Mouse (Mus musculus) gastrocnemius, postnatal 14 days (tissue): ENCODE measurements around the gene Shd. TPM values are rescaled to one million over a fixed set of nuclear protein-coding genes. Genes with fewer than 3 reads are reported as not detected.
A peak's percentile ranks its signal among the peaks of the same experiment; 100 is the strongest.
"Not testable (repeated sequence)": the region's sequence is repeated elsewhere in the genome, so short reads cannot be mapped to it uniquely, and the experiment has no call there.

Source experiments
- DNase-seq: peaks from one replicate; pipeline ENCODE4 v3.0.0; 2021; ENCODE audit warnings: mixed read lengths
- intact Hi-C: fragments of 180-260 bp; cut with DNase I; formaldehyde crosslinking; loops from one replicate; pipeline ENCODE4 v1.15.1; 2025; ENCODE audit warnings: low total_unique reads
- long read RNA-seq, 2 experiments: library from polyadenylated mRNA; stranded (forward); transcript quantifications; one replicate each; pipeline ENCODE4 v2.0.0; 2021
- total RNA-seq, 2 experiments: library from RNA; stranded (reverse); gene quantifications; 2 replicates each; pipeline ENCODE4 v1.2.3; 2021

Gene Shd
- under 1 TPM; 0.31 to 0.62 TPM for total RNA-seq
- long read RNA-seq, experiment 1, result 0 reads
- long read RNA-seq, experiment 2, partial matches to known transcripts, result 0 of 1 reads
- long read RNA-seq, experiment 2, other reads (novel, unspliced or antisense), result 0 of 1 reads

DNA sequence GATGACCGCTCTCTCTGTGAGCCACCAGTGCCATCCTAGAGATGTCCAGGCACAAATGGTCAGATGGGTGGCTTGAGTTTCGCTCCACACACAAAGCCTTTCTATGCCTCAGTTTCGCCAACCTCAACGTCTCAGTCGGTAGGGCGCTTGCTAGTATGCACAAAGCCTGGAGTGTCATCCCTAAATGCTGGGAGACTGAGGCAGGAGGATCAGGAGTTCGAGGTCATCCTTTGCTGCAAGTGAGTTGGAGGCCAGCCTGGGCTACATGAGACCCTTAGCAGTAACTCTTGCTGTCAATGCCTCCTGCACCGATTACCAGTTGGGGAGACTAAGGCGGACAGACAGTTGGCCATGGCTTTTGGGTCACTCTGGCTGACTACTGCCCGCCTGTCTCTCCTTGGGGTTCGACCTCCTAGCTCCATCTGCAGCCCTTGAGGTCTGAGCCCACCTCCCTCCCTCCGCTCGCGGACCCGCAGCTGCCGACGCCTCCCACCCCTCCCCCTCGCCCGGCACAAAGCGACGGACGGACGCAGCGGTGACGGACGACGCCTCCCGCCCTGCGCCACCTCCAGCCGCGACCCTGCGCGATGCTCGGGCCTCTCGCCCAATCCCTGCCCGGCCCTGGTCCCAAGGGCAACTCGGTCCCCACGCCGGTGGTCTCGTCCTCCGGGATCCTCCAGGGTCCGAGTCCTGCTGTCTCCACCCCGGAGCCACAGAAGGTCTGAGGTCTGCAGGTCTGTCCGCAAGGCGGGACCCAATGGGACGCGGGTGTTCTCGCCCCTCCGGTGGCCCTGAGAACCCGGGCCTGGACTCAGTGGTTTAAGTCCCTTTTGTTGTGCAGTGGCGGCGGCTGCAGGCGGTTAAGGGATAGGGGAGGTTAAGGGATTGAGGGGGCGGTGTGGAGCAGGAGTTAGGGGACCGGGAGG is at the start of gene Shd:
Shd (plus strand) TSS at position 502 of the 926 bp plus-strand sequence.
- no peak for DNase-seq
- intact Hi-C loops, result no loop called here

DNA sequence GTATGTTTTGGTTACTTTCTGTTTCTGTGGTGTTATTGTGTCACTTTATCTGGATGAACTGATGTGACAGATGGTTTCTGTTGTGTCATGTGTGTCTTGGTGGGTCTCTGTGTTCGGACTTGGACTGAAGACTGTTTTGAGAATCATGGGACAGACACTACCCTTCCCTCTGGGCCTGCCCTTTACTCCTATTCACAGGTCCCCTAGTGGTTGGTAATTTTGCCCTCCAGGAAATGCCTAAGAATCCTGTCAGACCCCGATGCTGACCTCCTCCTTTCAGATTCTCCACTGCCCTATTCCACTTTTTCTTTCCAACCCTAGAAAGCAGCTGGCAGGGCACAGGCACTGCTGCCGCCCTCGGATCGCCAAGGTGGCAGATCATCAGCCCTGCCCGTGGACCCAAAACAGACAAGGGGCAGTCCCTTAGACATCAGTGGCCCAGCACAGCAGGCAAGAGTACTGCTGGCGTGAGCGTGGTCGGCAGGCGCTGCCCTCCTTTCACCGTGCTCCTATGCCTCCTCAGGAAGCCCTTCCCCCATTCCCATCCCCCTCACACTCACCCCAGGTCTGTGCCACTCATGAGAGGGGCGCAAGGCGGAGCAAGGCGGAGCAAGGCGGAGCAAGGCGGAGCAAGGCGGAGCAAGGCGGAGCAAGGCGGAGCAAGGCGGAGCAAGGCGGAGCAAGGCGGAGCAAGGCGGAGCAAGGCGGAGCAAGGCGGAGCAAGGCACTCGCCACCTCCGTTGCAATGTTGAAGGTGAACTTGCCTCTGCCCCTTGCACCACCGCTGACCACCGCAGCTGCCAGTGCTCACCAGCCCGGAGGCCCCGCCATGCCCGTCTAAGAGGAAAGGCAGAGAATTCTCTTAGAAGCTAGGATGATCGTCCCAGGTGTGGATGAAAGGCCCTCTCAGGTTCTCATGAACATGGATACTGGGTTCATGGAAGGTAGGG is 38.4 kb upstream of the Shd start:
- intact Hi-C loops, result no loop called here
- DNase-seq, result no peak

DNA sequence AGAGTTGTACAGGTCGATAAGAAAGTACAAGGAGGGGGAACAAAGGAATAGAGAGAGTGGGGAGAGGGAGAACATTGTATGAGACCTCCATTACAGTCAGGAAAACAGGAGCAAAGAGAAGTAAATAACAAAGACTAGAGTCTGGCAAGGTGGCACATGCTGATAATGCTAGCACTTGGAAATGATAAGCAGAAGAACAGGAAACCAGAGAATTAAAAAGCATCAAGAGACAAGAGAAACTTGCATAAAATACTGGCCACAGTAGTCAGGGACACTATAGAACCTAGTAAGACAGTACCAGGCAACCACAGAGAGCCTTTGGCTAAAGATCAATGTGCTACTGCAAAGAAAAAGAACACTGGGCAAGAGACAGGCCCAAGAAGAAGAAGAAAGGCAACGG is 37.6 kb upstream of the Shd start:
- intact Hi-C loops, result no loop called here
- no peak for DNase-seq

DNA sequence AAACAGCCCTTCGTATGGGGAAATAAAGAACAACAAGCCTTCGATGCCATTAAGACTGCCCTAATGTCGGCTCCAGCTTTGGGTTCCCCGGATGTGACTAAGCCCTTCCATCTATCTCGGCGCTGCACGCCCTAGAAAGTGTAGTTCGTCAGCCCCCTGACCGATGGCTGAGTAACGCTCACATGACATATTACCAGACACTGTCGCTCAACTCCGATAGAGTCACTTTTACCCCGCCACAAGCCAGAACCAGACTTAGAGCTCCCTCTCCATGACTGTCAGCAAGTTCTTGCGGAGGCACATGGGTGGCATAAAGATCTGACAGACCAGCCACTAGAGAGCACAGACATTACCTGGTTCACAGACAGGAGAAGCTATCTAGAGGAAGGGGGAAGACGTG is 37.1 kb upstream of the Shd start:
- DNase-seq, result no peak
- intact Hi-C loops, result no loop called here

DNA sequence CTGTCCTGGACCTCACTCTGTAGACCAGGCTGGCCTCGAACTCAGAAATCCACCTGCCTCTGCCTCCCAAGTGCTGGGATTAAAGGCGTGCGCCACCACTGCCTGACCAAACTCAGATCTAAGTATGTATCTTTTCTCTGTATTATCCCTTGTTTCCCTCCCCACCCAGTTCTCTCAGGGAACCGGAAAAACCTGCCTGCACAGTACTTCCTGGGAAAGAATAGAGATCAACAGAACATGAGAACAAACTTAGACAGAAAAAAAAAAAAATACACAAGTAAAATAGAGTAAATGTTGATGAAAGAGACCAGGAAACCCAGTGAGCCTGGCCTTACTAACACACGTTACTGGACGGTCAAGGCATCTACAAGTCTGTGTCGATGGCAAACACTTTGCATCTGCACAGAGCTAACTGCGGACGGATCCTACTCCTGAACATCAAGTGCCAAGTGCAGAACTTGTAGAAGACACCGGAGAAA is 25.8 kb upstream of the Shd start:
- intact Hi-C loops, DNase-seq: not testable (repeated sequence)

DNA sequence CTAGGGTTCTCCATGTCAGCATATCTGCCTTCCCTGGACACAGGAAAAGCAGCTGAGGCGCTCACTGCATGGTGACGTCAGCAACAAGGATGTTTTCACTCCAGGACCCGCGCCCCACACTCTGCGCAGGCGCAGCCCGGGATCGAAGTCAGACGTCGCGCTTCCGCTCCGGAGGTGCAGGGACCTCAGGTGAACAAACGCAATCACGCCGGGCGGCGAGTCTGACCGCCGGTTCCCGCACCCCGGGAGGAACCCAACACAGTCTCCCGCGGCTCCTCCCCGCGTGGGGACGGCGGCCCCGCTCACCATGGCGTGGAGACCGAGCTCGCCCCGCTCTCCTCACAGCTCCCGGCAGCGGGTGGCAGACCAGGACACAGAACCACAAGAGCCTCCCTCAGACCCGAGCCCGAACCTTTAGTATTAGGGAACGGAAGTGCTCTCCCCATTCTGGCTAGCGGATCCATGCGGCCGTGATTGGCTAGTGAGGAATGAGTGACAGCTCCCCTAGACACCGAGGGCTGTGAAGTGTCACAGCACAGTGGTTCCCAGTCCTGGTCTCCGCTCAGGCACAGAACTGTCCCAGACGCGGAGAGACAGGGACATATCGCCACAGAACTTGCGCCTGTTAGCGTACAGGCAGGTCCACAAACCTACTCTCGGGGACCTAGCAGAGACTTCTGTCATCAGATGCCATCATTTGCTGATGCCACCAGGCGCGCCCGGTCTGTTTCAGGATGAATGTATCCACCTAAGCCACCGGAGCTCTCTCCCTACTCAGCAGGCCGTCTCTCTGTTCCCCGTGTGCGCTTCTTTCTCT is 25.2 kb upstream of the Shd start:
- intact Hi-C loops, result not testable (repeated sequence)
- peak; percentile 92 for DNase-seq

DNA sequence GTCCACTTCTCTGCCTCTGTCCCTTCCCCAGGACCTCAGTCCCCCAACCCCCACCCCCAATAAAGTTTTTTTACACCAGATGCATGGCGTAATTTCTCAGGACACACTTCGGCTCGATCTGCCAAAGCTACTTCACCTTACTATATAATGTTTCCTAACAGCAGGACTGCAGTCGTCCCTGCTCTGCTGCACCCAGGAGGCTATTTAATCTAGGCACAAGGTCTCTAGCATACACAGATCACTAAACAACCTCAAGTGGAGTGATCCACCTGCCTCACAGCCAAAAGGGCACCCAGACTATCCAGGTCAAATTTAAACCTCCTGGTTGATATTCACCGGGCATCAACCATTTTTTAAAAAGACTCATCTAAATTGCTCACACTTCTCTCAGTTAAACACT is 24.6 kb upstream of the Shd start:
- no peak for DNase-seq
- intact Hi-C loops, result no loop called here

DNA sequence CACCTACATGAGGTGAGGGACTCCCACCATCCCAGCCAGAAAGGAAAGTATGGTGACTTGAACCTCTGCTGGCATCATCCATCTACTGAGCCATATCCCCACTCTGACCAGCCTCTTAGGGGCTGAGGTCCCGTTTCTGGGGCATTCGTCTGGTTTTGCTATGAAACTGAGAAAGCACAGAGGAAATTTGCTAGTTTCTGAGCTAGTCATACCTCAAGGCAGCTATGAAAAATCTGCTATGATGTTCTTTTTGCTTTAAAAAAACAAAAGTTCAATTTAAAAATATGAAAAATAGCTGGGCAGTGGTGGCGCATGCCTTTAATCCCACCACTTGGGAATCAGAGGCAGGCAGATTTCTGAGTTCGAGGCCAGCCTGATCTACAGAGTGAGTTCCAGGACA is 21.6 kb upstream of the Shd start:
- DNase-seq, result no peak
- intact Hi-C loops, result no loop called here

DNA sequence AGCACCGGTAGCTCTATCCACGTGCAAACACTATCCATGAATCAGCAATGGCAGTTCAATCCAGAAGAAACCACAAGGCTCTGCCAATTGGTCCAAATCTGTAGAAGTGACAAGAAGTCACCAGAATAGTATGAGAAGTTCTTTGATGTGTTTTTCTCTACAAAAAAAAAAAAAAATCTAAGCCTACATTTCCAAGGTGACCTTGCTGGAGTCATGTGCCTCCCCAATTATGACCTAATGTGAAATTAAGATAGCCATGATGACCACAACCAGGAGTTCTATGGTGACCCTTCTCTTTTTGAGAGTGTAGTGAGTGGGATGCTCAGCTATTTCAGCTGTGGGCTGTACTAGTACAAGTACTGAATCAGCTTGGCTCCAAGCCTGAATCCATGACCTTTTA is 20.9 kb upstream of the Shd start, which contains the start of gene Zfp119b:
Zfp119b (minus strand) TSS at position 101 of the 400 bp plus-strand sequence.
- DNase-seq, result no peak
- intact Hi-C loops, result no loop called here

DNA sequence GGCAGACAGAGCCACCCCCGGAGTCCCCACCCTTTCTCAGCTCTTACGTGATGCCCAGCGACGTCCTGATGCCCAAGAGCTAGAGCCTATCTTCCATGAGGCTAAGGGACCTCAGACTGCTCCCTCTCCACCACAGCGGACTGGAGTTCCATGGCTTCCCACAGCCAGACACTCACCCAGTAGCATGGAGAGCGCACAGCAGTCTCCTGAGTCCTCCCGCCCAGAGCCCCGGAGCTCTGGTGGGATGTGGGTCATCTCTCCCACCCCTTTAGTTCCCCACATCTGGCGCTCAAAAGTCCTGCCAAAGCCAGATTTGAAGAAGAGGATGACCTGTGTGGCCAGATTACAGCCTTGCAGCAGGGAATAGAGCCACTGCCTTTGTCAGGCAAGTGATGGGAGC is 19.7 kb upstream of the Shd start:
- no peak for DNase-seq
- intact Hi-C loops, result no loop called here

DNA sequence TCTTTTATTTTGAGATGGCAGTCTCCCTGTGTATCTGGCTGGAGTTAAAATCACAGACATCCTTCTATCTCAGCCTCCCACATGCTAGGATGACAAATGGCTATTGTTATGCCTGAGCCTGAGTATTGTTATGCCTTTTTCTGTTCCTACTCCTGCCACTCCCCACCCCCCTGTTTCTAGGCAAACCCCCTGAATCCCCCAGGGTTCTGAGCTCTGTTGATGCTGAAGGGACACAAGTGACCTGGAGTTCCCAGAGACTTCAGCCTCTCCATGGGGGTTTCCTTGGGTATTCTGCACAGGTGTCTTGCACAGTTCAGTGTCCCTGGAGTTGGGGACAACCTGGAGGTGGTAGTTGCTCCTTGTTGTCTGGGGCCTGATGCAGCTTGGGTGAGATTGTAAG is 18.2 kb upstream of the Shd start:
- intact Hi-C loops, result no loop called here
- DNase-seq, result no peak

DNA sequence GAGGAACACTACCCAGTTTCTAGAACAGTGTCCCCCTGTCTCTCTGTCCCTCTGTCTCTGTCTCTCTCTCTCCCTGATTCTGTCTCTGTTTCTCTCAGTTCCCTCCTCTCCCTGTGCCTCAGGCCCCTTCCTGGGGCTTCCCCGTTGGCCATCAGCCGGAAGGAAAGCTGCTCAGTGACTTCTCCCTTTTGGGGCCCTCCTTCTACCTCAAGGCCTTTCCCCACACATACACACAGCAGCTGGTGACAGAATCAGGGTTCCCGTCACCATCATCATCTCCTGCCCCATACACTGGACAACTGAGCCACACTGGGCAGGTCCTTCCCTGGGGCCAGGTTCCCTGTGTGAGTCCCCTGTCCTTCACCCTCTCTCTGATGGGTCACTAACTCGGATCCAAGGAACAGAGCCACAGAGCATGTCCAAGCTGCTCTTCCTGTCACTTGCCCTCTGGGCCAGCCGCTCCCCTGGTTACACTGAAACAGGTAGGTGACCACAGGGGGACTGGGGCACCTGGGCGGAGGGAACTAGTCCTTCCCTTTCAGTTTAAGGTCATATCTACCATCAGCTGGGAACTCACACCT is 17.7 kb upstream of the Shd start, which contains the start of gene Ebi3:
Ebi3 (plus strand) TSS at position 194 of the 581 bp plus-strand sequence.
- no peak for DNase-seq
- intact Hi-C loops, result no loop called here

DNA sequence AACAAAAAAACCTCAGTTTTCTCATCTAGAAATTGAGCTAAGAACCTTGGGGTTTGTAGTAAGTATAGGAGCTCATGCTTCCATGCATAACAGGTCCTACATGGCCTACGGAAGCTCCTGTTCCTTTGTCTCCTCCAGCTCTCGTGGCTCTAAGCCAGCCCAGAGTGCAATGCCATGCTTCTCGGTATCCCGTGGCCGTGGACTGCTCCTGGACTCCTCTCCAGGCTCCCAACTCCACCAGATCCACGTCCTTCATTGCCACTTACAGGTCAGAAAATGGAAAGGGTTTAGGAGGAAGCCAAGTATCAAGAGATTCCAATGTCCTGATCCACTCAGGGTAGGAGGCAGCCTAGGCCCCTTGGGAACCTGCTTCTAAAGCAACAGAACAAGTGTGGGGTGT is 16.5 kb upstream of the Shd start:
- no peak for DNase-seq
- intact Hi-C loops, result no loop called here

DNA sequence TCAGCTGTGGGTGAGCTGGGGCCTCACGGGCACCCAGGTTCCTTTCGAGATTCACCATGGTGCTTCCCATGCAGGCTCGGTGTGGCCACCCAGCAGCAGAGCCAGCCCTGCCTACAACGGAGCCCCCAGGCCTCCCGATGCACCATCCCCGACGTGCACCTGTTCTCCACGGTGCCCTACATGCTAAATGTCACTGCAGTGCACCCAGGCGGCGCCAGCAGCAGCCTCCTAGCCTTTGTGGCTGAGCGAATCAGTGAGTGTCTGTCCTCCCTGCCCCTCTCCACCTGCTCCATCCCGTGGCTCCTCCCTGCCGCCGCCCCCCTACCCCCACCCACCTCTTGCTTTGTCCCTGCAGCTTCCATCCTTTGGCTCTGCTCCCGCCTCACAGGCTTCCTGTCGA is 16.0 kb upstream of the Shd start:
- intact Hi-C loops, result no loop called here
- no peak for DNase-seq

DNA sequence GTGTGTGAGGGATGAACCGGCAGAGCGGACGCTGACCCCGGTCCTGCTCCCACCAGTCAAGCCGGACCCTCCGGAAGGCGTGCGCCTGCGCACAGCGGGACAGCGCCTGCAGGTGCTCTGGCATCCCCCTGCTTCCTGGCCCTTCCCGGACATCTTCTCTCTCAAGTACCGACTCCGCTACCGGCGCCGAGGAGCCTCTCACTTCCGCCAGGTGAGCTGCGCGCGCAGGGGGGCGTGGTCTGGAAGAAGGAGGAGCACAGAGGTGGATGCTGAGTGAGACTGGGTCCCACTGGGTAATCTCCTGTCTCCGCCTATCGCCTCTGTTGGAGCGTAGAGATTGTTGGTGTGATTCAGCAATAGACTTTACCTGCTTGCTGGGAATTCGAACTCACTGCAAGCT is 14.1 kb upstream of the Shd start:
- no peak for DNase-seq

DNA sequence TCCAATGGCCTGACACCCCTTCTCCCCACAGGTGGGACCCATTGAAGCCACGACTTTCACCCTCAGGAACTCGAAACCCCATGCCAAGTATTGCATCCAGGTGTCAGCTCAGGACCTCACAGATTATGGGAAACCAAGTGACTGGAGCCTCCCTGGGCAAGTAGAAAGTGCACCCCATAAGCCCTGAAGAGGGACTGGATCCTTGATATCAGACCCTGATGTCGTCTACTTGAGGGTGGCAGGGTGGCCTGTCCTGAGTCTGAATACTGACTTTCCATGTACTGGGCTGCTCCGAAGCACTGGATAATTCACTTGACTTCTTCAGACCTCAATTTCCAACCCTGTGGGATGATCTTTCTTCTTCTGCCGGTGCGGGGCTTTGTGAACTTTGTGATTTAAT is 13.7 kb upstream of the Shd start:
- no peak for DNase-seq
- intact Hi-C loops, result no loop called here

More for the DNA sequence above, 14.1 kb upstream of the Shd start:
- intact Hi-C loops, result no loop called here

DNA sequence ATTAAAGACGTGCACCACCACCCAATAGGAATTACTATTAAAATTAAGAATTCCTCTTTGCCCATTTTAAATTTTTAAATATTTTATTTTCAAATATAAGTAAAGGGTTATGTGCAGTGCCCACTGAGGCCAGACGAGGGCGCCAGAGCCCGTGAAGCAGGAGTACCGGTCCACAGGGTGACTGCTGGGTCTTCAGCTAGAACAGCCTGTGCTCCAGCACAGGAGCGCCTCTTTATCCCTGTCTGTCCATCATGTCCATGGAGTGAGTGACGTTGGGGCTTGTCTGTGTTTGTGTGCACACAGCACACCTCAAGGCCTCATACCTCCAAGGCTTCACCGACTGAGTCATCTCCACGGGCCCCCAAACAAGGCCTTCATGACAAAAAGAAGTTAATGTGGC is 13.1 kb upstream of the Shd start:
- peak; percentile 73 for DNase-seq

DNA sequence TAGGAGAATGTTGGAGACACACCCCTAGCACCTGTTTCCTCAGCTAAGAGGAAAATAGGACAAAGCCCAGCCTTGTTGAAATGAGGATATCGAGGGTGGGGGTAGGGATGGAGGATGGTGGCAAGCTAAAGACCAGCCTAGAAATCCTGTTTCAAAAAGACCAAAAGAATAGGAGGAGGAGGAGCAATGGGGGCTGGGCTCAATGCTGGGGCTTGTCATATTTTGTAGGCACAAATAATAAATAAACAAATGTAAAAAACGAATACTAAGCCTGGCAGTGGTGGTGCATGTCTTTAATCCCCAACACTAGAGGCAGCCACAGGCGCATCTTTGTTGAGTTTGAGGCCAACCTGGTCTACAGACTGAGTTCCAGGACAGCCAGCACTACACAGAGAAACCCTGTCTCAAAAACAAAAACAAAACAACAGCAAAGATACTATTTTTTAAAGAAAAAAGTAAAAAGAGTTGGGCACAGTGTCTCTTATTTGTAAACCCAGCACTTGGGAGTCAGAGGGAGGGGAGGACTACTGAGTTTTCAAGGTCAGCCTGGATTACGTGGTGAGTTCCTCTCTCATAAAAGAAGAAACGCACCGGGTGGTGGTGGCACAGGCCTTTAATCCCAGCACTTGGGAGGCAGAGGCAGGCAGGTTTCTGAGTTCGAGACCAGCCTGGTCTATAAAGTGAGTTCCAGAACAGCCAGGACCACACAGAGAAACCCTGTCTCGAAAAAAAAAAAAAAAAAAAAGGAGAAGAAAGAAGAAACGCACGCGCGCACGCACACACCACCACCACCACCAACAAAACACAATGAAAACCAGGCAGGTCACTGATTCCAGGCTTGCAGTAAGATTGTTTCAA is 12.3 kb upstream of the Shd start:
- intact Hi-C loops, result no loop called here
- DNase-seq, result no peak

More for the DNA sequence above, 13.1 kb upstream of the Shd start:
- intact Hi-C loops, result no loop called here
